Mouse (Mus musculus): ENCODE data around the gene Gm4177. TPM values are rescaled to one million over a fixed set of nuclear protein-coding genes. Genes with fewer than 3 reads are reported as not detected.
"Not testable (repeated sequence)": the region's sequence is repeated elsewhere in the genome, so short reads cannot be mapped to it uniquely, and the experiment has no call there.

Gm4177 gene
- polyA plus RNA-seq (2015; fragmentation: Nextera tagmentation; extraction: Ambion mirVana) = not detected in 2 replicates

GRCm38 (mm10) chr7:21796628-21797027, at the start of gene Gm4177:
Gm4177 (minus strand) TSS chr7:21796728.
- not testable (repeated sequence) for ATAC-seq (ENCODE audit: low FRiP score); H3K4me1 ChIP-seq (replicated peaks); H3K4me2 ChIP-seq; H3K4me3 ChIP-seq; H3K9me3 ChIP-seq; H3K36me3 ChIP-seq; H3K27me3 ChIP-seq; H3K27ac ChIP-seq; H3K9ac ChIP-seq
- no CpG with 5 or more reads among the region's 3 CpGs for WGBS

- not testable (repeated sequence) for H3K4me3 ChIP-seq; H3K27ac ChIP-seq; H3K4me1 ChIP-seq (replicated peaks); H3K27me3 ChIP-seq; ATAC-seq (ENCODE audit: low FRiP score); H3K9me3 ChIP-seq; H3K9ac ChIP-seq; H3K36me3 ChIP-seq; H3K4me2 ChIP-seq
- no CpG with 5 or more reads among the region's 1 CpGs for WGBS
These were observed 47.6 kb upstream of the Gm4177 start, which contains the start of gene Gm5725 for GRCm38 (mm10) chr7:21844167-21844566. Gm5725 (minus strand) TSS chr7:21844267.

- not testable (repeated sequence) for ATAC-seq (ENCODE audit: low FRiP score); H3K4me2 ChIP-seq; H3K9ac ChIP-seq; H3K9me3 ChIP-seq; H3K36me3 ChIP-seq; H3K27me3 ChIP-seq; H3K27ac ChIP-seq; H3K4me1 ChIP-seq (replicated peaks); H3K4me3 ChIP-seq
- WGBS = no CpG with 5 or more reads among the region's 1 CpGs
These were observed 35.5 kb upstream of the Gm4177 start, which contains the start of gene Vmn1r135 for GRCm38 (mm10) chr7:21832051-21832450. Vmn1r135 (plus strand) TSS chr7:21832351.

- H3K4me3 ChIP-seq; H3K9me3 ChIP-seq; H3K4me1 ChIP-seq (replicated peaks); H3K4me2 ChIP-seq; ATAC-seq (ENCODE audit: low FRiP score); H3K9ac ChIP-seq; H3K27ac ChIP-seq; H3K36me3 ChIP-seq; H3K27me3 ChIP-seq: not testable (repeated sequence)
- no CpG with 5 or more reads among the region's 5 CpGs for WGBS
These were observed 35.2 kb downstream of the Gm4177 start, which contains the start of gene Gm4175 for GRCm38 (mm10) chr7:21761375-21761774. Gm4175 (minus strand) TSS chr7:21761475.

Other genes starting within 250 kb of the Gm4177 start
- gene Vmn1r132, start 182.6 kb downstream of the Gm4177 start, polyA plus RNA-seq (2015; fragmentation: Nextera tagmentation; extraction: Ambion mirVana) = not detected in 2 replicates
- not detected in 2 replicates for gene Gm4175, start 35.3 kb downstream of the Gm4177 start, polyA plus RNA-seq (2015; fragmentation: Nextera tagmentation; extraction: Ambion mirVana)
- not detected in 2 replicates for gene Vmn1r135, start 35.6 kb upstream of the Gm4177 start, polyA plus RNA-seq (2015; fragmentation: Nextera tagmentation; extraction: Ambion mirVana)
- gene Gm5725, start 47.5 kb upstream of the Gm4177 start, polyA plus RNA-seq (2015; fragmentation: Nextera tagmentation; extraction: Ambion mirVana) = not detected in 2 replicates
- not detected in 2 replicates for gene Gm5891, start 124.6 kb upstream of the Gm4177 start, polyA plus RNA-seq (2015; fragmentation: Nextera tagmentation; extraction: Ambion mirVana)
- gene Vmn1r137, start 197.9 kb upstream of the Gm4177 start, polyA plus RNA-seq (2015; fragmentation: Nextera tagmentation; extraction: Ambion mirVana) = not detected in 2 replicates
- not detected in 2 replicates for gene Vmn1r138, start 232.2 kb upstream of the Gm4177 start, polyA plus RNA-seq (2015; fragmentation: Nextera tagmentation; extraction: Ambion mirVana)

All from hindbrain, embryonic 13.5 days (tissue).